Mouse (Mus musculus) layer of hippocampus, postnatal 25 days (tissue): ENCODE measurements around the gene Tespa1. TPM values are rescaled to one million over a fixed set of nuclear protein-coding genes. Genes with fewer than 3 reads are reported as not detected.
"Not testable (repeated sequence)": the region's sequence is repeated elsewhere in the genome, so short reads cannot be mapped to it uniquely, and the experiment has no call there.

ENCODE experiments used
- DNase-seq, 2 experiments: peaks; one replicate each; pipeline ENCODE4 v3.0.0; 2022; ENCODE audit warnings: mixed read lengths in 2 of 2, low spot score in 1 of 2; ENCODE audit errors: extremely low spot score in 1 of 2
- total RNA-seq, 2 experiments: library from RNA; stranded (reverse); gene quantifications; 2 replicates each; pipeline ENCODE4 v1.2.3; 2021

Tespa1 gene
- 1 to 10 TPM; 1.3 to 1.6 TPM for total RNA-seq

GRCm38 (mm10) chr10:130322637-130323036 lies at the start of gene Tespa1:
Tespa1 (plus strand) TSS chr10:130322870.
- DNase-seq = no peak

GRCm38 (mm10) chr10:130275759-130276158 lies 46.9 kb upstream of the Tespa1 start:
- DNase-seq = no peak

- DNase-seq = no peak
These were observed 46.2 kb upstream of the Tespa1 start for GRCm38 (mm10) chr10:130276496-130276895.

- DNase-seq = no peak
These were observed 42.6 kb upstream of the Tespa1 start, which contains the start of gene Neurod4 for GRCm38 (mm10) chr10:130280066-130280465. Neurod4 (minus strand) TSS chr10:130280240.

- no peak for DNase-seq
These were observed 40.7 kb upstream of the Tespa1 start for GRCm38 (mm10) chr10:130281982-130282449.

- DNase-seq = no peak
These were observed 35.5 kb upstream of the Tespa1 start for GRCm38 (mm10) chr10:130287201-130287600.

GRCm38 (mm10) chr10:130288007-130288406 lies 34.7 kb upstream of the Tespa1 start:
- DNase-seq = no peak

- DNase-seq = no peak
These were observed 28.8 kb upstream of the Tespa1 start for GRCm38 (mm10) chr10:130293741-130294408.

- DNase-seq = peak; percentile 9 to 59
These were observed 23.9 kb upstream of the Tespa1 start for GRCm38 (mm10) chr10:130298748-130299147.

GRCm38 (mm10) chr10:130304138-130304537 lies 18.5 kb upstream of the Tespa1 start:
- DNase-seq = not testable (repeated sequence)

GRCm38 (mm10) chr10:130311534-130312227 lies 11.0 kb upstream of the Tespa1 start:
- no peak for DNase-seq

- DNase-seq = no peak
These were observed 9.1 kb upstream of the Tespa1 start for GRCm38 (mm10) chr10:130313531-130313930.

GRCm38 (mm10) chr10:130314110-130314829 lies 8.4 kb upstream of the Tespa1 start:
- no peak for DNase-seq

GRCm38 (mm10) chr10:130315846-130316245 lies 6.8 kb upstream of the Tespa1 start:
- DNase-seq = no peak

- no peak for DNase-seq
These were observed 4.0 kb upstream of the Tespa1 start for GRCm38 (mm10) chr10:130318720-130319119.

GRCm38 (mm10) chr10:130320715-130321114 lies 2.0 kb upstream of the Tespa1 start:
- DNase-seq = no peak

GRCm38 (mm10) chr10:130322062-130322461 lies 608 bp upstream of the Tespa1 start:
- no peak for DNase-seq

- no peak for DNase-seq
These were observed 1.6 kb downstream of the Tespa1 start for GRCm38 (mm10) chr10:130324243-130324642.

GRCm38 (mm10) chr10:130330711-130331110 lies 8.0 kb downstream of the Tespa1 start:
- no peak for DNase-seq

GRCm38 (mm10) chr10:130336385-130336784 lies 13.7 kb downstream of the Tespa1 start:
- DNase-seq = no peak

GRCm38 (mm10) chr10:130337581-130337980 lies 14.9 kb downstream of the Tespa1 start:
- no peak for DNase-seq
